Mouse (Mus musculus): ENCODE measurements around the gene Cd207.
A peak's percentile ranks its signal among the peaks of the same experiment; 100 is the strongest.
"Not testable (repeated sequence)": the region's sequence is repeated elsewhere in the genome, so short reads cannot be mapped to it uniquely, and the experiment has no call there.

Cd207 gene

GRCm38 (mm10) chr6:83697932-83698331 lies 20.3 kb upstream of the Cd207 start:
- no peak for DNase-seq (ENCODE audit: low spot score)

GRCm38 (mm10) chr6:83696684-83697083 lies 19.0 kb upstream of the Cd207 start:
- no peak for DNase-seq (ENCODE audit: low spot score)

GRCm38 (mm10) chr6:83695731-83696130 lies 18.1 kb upstream of the Cd207 start:
- DNase-seq (ENCODE audit: low spot score): no peak

GRCm38 (mm10) chr6:83693835-83694234 lies 16.2 kb upstream of the Cd207 start:
- DNase-seq (ENCODE audit: low spot score): peak; percentile 48

- DNase-seq (ENCODE audit: low spot score): no peak
Observed at GRCm38 (mm10) chr6:83692962-83693361, 15.3 kb upstream of the Cd207 start.

- no peak for DNase-seq (ENCODE audit: low spot score)
Observed at GRCm38 (mm10) chr6:83690936-83691335, 13.3 kb upstream of the Cd207 start.

GRCm38 (mm10) chr6:83690277-83690676 lies 12.6 kb upstream of the Cd207 start:
- DNase-seq (ENCODE audit: low spot score): peak; percentile 36

GRCm38 (mm10) chr6:83689374-83689773 lies 11.7 kb upstream of the Cd207 start:
- no peak for DNase-seq (ENCODE audit: low spot score)

- DNase-seq (ENCODE audit: low spot score): peak; percentile 71
Observed at GRCm38 (mm10) chr6:83673395-83673794, 4.3 kb downstream of the Cd207 start.

GRCm38 (mm10) chr6:83665009-83665408 lies 12.6 kb downstream of the Cd207 start:
- no peak for DNase-seq (ENCODE audit: low spot score)

GRCm38 (mm10) chr6:83660821-83661220 lies 16.8 kb downstream of the Cd207 start:
- peak; percentile 9 for DNase-seq (ENCODE audit: low spot score)

- DNase-seq (ENCODE audit: low spot score): no peak
Observed at GRCm38 (mm10) chr6:83656087-83656486, 21.6 kb downstream of the Cd207 start, which contains the start of gene Clec4f. Clec4f (minus strand) TSS chr6:83656187.

- no peak for DNase-seq (ENCODE audit: low spot score)
Observed at GRCm38 (mm10) chr6:83646715-83647114, 30.9 kb downstream of the Cd207 start.

- no peak for DNase-seq (ENCODE audit: low spot score)
Observed at GRCm38 (mm10) chr6:83635329-83635728, 42.3 kb downstream of the Cd207 start.

- DNase-seq (ENCODE audit: low spot score): not testable (repeated sequence)
Observed at GRCm38 (mm10) chr6:83634631-83635030, 43.0 kb downstream of the Cd207 start.

- not testable (repeated sequence) for DNase-seq (ENCODE audit: low spot score)
Observed at GRCm38 (mm10) chr6:83634106-83634505, 43.6 kb downstream of the Cd207 start.

- DNase-seq (ENCODE audit: low spot score): no peak
Observed at GRCm38 (mm10) chr6:83631815-83632214, 45.8 kb downstream of the Cd207 start.

GRCm38 (mm10) chr6:83626781-83627180 lies 50.9 kb downstream of the Cd207 start:
- no peak for DNase-seq (ENCODE audit: low spot score)

All from T-cell, adult 2 months (primary cell).